Mouse (Mus musculus) c-Kit-negative CD71-positive TER-119-positive erythroid progenitor cells, embryonic 14.5 days (primary cell): ENCODE data around the gene Cnnm4.

Source experiments
- DNase-seq: peaks from one replicate; pipeline ENCODE4 v3.0.0-alpha.2; 2013; ENCODE audit warnings: low read depth, low spot score

Cnnm4 gene

DNA sequence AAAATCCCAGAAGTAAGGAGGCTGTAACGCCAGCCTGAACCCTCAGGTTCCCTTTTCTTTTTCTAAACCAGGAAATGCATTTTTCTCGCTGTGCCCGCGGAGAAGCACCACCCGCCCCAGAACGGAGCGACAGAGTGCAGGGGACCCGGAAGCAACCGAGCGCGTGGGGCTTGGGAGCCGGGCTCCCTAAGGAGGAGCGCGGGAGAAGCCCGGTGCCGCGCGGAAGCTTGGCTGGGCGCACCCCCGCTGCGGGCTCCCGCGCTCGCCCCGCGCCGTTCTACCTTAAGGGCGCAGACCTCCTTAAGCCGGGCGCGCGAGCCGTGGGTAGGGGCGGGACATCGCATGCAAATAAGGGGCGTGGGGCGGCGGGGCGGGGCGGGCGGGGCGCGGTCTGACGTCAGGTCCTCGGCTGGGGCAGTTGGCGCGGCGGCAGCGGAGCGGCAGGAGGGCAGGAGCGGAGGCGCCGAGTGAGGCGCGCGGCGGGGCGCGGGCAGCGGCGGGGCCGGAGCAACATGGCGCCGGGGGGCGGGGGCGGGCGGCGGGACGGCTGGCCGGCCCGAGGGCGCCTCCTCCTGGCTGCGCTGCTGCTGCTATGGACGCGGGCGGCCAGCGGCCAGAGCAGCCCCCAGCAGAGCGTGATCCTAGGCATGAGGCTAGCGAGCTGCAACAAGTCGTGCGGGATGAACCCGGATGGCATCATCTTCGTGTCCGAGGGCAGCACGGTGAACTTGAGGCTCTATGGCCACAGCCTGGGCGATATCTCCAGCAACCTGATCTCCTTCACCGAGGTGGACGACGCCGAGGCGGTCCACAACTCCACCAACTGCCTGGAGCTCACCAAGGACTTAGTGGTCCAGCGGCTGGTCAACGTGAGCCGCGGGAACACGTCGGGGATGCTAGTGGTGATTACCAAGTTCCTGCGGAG, at the start of gene Cnnm4:
Gene Cnnm4 (plus strand): TSS at position 440 of the 925 bp plus-strand sequence.
- DNase-seq, result peak; percentile 71

- DNase-seq, result no peak
Measured at GRCm38 (mm10) chr1:36429511-36429910, 41.9 kb upstream of the Cnnm4 start.

DNA sequence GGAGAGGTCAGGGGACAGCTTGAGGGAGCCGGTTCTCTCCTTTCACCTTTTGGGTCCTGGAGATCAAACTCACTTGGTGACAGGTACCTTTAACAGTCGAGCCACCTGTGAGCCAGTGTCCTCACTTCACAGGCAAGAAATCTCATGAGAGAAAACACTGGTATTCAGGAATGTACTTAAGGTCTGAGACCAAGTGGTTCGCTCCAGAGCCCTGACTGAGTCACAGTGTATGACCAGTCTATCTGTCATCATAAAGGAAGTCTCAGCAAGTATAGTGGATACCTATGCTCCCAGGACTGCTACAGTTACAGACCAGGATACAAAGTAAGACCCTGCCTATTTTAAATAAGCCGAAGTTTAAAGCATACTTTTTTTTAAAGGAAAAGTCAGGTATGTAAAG, 38.4 kb upstream of the Cnnm4 start:
- DNase-seq, result no peak

GRCm38 (mm10) chr1:36433616-36434015, 37.8 kb upstream of the Cnnm4 start:
- no peak for DNase-seq

GRCm38 (mm10) chr1:36435071-36435470, 36.3 kb upstream of the Cnnm4 start:
- DNase-seq, result no peak

DNA sequence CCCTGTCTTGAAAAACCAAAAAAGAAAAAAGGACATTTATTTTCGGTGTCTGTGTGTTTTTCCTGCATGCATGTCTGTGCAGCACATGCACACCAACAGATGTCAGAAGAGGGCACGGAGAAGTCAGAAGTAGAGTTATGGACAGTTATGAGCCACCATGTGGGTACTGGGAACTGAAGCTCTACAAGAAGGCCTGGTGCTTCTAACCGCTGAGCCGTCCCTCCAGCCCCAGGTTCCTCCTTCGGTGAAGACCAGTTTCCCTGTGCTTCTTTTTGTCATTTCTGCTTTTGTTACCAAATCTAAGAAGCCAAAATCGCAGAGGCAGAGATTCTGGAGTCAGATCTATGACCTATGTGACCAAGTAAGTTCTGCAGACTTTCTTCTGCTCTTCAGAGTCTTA, 34.9 kb upstream of the Cnnm4 start:
- DNase-seq, result no peak

- no peak for DNase-seq
Measured at GRCm38 (mm10) chr1:36437223-36437622, 34.2 kb upstream of the Cnnm4 start.

GRCm38 (mm10) chr1:36441101-36441500, 30.3 kb upstream of the Cnnm4 start:
- no peak for DNase-seq

GRCm38 (mm10) chr1:36444471-36445464, 26.7 kb upstream of the Cnnm4 start, which contains the start of gene Lman2l:
Gene Lman2l (minus strand): TSS chr1:36445271.
- peak; percentile 89 for DNase-seq

- no peak for DNase-seq
Measured at GRCm38 (mm10) chr1:36445508-36445907, 25.9 kb upstream of the Cnnm4 start.

DNA sequence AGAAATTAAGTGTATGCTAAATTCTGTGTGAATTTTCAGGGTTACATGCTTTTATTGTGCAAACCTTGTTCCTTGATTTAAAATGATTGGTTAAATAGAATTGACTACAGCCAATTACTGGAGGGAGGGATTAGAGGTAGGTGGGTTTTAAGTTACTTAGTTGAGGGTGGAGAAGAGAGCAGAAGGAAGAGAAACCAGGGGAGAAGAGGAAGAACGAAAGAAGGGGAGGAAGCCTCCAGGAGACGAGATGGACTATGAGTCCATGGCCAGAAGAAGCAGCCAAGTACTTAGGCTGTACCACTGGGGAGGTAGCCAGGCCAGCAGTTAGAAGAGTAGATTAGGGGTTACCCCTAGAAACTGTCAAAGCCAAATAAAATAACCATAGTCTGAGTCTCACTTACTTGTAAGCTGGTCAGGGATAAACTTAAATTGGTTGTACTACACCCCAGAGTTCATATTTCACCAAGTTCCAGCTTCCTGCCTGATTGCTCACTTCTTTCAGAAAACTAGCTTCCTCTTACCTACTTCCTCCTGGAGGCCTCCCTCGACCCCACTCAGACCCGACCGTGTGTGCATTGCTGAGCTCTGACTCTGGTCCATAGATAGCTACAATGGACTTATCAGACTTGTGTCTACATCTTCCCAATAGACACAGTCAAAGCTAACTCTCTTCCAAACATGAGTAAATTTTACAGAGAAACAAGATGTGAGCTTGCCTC, 25.2 kb upstream of the Cnnm4 start:
- DNase-seq, result no peak

DNA sequence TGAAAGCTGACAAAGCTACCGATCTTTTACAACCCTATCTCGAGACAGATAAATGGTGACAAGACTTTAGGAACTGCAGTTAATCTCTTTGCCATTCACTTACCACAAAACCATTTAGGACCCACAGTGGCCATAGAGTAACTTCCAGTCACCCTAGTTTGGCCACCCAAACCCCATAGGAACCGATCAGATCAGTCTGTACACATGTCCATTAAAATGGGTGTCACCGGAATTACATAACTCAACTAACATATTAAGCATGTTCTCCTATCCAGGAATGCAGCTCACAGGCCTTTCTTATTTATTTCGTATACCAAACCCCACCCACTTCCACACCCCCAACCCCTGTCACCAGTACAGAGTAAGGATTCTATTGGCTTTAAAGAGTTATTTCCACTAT, 24.6 kb upstream of the Cnnm4 start:
- no peak for DNase-seq

DNA sequence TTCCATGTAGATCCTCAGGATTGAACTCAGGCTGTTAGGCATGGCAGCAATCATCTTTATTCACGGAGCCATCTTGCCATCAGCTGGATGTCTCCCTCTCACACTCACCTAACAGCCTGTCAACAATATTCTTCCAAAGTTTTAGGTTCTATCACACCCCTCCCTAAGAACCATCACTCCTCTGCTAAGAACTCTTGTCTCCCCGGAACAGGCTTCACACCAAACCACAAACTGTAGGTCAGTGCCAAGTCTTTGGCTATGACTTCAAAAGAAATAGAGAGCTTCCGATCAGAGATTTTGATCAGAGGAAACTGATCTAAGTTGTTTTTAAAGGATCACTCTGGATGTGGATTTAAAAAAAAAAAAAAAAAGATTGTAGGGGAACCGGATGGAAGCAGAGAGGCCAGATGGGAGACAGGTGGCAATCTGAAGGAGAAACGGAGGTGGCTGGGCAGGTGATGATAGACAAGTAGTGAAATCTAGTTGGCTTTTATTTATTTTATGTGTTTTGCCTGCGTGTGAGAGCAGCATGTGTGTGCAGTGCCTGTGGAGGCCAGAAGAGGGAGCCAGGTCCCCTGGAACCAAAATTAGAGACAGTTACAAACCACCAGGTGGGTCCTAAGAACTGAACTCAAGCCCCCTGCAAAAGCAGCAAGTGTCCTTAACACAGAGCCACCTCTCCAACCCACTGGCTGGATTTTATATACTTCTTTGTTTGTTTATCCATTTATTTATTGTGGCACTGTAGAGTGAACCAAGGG, 17.2 kb upstream of the Cnnm4 start:
- DNase-seq, result no peak

DNA sequence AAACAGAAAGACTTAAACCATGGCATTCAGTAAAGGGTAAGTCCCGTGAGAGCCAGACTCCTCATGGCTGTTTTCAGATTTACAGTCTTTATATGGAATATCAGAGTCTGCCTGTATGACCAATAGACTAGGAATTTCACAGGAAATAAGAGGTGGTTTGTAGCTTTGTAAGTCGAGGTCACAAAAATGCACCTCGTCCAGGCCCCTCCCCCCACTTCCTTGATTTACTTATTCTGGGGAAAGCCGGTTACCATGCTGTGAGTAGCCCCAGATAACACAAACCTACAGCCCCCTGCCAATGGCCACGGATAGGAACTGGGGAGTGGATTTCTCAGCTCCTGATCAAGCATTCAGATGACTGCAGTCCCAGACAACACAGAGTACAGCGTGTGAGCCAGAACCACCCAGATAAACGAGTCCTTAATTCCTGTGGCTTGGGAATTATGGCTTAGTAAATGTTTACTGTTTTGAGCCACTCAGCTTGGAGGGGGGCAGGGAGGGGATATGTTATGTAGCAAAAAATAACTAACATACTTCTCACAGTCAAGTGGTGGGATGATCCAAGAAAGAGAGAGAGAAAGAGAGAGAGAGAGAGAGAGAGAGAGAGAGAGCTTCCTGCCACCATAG, 13.9 kb upstream of the Cnnm4 start:
- no peak for DNase-seq

DNA sequence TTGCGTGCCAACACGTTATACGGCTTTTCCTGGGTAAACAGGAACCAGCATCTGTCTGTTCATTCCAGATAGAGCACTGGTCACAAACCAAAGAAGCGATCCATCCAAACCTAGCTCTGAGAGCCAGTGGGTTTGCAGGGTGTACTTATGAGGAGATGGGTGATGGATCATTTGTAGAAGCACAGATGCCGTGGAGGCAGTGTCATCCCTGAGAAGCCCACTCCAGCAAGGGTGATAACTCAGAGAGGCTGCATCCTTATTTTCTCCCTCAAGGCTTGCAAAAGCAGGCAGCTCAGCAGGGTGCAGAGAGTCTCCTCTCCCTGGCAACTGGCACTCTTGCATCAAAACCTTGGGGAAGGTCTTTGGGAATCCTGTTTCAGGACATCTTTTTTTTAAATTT, 13.3 kb upstream of the Cnnm4 start:
- DNase-seq, result no peak

- no peak for DNase-seq
Measured at GRCm38 (mm10) chr1:36461829-36462228, 9.6 kb upstream of the Cnnm4 start.

DNA sequence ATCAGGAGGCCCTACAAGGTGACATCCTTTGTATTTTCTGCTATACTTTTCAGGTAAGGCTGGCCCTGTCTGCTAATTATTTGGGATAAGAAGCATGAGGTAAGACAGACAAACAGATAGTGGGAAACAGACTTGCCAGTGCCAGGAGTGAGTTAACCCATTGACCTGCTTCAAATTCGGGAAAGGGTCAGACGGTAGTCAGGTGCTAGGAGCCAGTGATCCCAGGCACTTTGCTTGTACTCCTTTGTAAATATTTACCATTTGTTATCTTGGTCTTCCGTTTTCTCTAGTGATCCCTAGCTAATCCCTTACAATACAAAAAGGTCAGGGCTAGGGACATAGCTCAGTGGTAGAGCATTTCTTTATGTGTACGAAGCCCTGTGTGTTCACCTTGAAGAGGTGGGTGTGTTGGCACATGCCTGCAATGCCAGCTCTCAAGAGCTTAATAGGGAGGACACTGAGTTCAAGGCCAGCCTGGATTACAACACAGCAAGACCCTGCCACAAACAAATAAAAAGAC, 5.7 kb upstream of the Cnnm4 start:
- no peak for DNase-seq

GRCm38 (mm10) chr1:36467446-36467845, 4.0 kb upstream of the Cnnm4 start:
- DNase-seq, result no peak

DNA sequence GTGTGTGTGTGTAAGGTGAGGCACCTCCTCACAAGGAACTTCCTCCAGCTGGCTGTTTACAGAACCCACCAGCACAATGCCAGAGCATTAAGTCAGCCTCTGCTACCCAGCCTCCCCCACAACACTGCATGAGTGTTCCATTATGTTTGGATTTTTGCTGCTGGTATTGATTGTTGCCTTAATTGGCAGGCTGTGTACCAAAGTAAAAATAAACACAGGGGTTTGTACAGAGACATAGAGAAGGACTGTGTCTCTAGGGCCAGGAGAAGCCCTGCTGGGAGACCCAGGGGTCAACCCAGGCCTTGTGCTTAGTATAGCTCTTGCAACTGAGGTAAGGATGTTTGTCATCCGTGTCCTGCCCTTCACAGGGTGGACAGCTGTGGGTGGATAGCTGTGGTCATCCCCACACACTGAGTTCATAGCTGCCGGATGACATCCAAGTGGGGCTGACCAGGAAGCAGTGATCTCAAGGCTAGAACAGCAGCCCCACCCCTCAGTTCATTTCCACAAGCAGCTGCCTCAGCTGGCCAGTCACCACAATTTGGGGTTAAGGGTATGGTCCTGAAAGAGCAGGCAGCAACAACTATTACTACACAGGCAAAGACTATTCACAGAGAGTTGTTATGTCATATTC, 1.5 kb upstream of the Cnnm4 start:
- DNase-seq, result no peak

DNA sequence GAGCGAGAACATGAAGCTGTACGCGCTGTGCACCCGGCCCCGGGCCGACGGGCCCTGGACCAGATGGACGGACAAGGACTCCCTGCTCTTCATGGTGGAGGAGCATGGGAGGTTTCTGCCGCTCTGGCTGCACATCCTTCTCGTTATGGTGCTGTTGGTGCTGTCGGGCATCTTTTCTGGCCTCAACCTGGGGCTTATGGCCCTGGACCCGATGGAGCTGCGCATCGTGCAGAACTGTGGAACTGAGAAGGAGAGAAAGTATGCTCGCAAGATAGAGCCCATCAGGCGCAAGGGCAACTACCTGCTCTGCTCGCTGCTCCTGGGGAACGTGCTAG, 653 bp downstream of the Cnnm4 start:
- DNase-seq, result no peak
